Mouse (Mus musculus) ES-CJ7 (cell line): ENCODE measurements around the gene Cux2.

Source experiments
- DNase-seq: peaks from one replicate; pipeline ENCODE4 v3.0.0; 2011; ENCODE audit warnings: low read depth, low spot score

The Cux2 gene

DNA sequence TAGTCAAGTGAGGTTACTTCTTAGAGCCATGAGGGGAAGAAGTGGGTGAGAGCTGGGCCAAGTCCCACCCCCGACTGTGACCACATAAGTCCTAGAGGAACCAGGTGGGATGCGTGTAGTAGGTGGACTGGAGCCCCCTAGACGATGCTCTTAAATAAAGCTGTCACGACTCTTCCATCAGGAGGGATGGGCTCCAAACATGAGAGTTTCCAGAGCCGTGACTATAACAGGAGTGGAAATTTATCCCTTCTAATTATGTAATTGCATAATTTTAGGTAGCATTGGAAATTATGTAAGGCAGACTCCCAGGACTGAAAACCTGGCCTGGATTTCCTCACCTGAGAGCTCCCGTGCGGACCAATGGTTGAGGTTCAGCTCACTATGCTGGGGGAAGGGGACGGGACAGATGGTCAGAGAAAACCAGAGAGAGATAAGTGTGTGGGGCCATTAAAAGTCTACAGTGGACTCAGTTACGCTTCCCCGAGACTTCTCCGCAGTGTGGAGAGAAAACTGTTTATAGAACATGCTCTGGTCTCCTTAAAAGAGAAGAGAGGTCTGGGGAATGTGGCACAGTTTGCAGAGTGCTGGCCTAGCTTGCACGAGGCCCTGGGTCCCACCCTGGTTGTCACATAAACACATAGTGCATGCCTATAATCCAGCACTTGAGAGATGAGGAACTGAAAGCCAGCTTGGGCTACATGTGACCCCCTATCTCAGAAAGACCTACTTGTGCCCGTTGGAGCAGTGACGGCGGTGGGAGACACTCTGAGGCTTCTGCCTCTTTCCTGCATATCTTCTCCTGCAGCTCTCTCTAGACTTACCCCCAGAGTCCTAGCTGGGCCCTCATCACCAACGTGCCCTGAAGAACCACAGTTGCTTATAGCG lies 126.7 kb downstream of the Cux2 start:
- no peak for DNase-seq

DNA sequence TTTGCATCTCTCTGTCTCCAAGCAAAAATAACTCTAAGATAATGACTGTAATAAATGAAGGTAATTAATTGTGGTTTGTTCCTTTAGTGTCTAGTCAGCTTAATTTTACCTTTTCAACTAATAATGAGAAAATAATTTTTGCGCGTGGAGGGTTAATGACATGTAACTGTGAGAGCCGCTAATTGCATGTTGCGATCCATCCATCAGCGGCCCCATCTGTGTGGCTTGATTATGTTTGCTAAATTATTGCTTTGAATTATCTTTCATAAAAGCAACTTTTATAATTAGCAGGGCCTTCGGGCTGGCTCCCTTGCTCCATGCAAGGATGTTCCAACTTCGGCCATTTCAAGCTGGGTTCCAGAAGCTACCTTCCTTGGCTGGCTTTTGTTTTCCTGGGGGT lies 130.7 kb downstream of the Cux2 start:
- no peak for DNase-seq

DNA sequence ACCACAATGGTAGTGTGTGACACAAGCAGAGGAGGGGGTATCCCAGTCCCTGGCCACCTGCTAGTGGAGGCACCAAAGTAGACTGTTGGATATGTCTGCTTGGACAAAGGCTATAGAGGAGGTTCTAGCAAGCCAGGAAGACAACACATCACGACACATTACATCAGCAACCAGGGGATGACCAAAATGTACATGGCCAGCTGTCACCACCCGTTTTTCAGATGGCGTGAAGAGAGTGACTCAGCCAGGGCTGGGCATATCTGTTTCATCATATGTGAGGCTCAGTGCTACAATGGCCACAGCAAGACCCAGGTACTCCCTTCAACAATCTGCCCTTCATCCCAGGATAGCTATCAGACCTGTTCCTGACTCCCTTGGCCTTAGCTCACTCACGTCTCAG lies 133.1 kb downstream of the Cux2 start:
- no peak for DNase-seq

DNA sequence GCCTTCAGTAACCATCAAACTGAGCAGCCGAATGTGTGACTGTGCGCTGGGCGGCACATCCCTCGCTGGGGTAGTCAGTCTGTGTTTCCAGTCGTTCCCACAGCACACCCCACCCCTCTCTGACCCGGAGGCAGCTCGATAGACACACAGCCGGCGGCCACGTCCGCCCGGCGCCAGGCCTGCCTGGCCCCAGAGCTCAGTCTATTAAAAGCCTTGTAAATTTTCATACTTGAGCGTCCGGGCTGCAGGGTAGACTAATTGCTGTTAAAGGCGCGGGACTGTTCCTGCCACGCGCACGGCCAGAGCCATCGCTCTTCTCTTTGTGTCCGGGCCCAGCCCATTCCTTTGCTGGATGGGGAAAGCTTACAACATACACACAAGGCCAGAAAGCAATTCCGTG lies 135.9 kb downstream of the Cux2 start:
- no peak for DNase-seq

DNA sequence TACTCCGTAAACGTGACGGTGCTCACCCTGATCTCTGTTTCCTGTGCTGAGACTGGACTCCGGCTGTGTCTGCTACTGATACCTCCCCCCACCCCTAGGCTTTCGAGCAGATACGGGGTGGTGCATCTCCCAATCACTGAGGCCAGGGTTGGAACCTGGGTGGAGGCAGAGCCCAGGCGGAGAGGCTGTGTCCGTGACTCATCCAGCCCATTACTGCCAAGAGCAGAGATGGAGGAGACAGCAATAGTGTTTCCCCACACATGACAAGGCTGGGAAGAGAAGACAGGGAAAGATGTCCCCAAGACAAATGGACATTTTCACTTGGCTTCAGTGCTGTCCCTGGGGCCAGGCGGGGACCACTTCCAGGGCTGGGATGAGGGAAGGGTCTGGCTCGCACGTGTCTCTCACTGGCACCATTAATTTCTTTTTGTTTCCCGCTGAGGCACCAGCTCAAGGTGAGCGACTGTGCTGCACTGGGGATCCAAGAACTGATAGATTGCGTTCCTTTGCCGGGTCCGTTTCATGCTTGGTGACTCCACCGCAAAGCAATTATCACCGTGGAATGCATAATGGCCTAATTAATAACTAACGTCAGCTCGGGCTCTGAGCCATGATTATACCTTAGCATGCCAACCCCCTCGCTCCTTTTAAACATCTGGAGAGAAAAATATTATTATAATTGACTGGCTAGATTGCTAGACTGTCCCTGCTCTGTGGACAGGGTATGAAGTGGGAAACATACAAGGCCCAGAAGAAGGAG lies 140.5 kb downstream of the Cux2 start:
- DNase-seq: no peak

DNA sequence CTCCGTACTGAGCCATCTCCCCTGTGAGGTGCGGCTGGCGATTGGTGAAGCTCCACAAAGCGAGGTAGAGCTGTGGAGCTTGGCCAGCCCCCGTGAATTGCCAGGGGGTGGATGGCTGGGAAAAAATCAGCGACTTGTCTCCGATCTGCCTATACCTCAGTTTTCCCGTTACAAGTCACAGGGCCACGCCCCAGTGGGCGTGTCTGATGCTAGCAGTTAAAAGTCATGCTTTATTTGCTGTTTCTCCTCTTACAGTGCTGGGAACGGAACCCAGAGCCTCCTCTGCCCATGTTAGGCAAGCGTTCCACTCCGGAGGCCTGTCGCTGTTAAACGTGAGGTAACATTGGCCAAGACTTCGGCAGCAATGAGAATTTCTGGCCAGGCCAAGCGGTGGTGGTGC lies 144.2 kb downstream of the Cux2 start:
- peak; percentile 53 for DNase-seq

DNA sequence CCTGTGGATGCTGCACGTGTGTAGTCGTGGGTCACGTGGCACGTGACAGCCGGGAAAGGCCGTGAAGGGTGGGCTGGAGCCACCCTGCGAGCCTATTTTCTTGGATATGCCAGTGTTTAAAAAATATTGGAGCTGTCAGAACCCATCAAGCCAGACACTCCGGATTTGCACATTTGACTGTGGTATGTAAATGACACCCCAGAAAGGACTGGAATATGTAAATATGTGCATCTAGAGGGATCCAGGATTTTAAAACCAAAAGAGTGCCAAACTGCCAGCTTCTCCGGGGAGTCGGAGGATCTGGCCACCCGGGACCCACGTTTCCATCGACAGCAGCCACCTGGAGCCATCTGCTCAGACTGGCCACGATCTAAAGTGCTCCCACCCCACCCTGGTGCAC lies 145.1 kb downstream of the Cux2 start:
- no peak for DNase-seq

DNA sequence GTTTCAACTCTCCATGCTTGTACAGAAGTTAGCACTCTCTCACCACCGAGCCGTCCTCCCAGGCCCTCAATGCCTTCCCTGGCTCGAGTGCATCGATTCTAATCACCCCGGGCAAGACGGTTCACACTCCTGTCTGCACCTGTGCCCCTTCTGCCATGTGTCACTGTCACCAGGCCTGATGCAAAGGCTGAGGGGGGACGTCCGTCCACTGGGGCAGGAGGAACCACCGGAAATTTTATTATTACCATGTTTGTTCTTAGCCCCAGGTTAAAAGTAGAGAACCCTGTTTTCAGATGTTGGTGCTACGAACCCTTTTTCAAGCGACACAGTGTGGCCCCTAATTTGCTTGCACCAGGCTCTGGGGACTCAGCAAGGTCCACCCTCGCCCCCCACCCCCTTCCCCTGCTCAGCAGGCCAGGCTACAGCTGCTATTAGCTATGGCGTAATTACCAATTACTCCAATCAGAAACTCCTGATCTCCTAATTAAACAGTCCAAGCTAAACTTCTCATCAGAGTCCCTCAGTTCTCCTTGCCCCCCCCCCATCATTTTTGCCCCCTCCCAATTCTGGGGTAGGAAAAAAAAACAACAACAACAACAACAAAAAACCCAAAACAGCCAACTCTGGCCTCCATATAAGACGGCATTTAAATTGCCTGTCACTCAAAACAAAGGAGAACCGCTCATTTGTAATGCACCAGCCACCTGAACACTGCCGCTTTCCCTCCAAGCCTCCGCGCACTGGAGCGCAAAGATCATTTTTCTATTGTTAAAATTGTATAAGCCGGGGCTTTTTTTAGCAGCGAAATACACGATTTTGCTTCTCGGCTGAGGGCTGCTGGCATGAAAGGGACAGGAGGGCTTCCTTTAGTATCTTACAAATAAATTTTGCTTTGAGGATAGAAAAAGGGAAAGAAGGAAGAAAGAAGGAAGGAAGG lies 146.8 kb downstream of the Cux2 start:
- DNase-seq: no peak

DNA sequence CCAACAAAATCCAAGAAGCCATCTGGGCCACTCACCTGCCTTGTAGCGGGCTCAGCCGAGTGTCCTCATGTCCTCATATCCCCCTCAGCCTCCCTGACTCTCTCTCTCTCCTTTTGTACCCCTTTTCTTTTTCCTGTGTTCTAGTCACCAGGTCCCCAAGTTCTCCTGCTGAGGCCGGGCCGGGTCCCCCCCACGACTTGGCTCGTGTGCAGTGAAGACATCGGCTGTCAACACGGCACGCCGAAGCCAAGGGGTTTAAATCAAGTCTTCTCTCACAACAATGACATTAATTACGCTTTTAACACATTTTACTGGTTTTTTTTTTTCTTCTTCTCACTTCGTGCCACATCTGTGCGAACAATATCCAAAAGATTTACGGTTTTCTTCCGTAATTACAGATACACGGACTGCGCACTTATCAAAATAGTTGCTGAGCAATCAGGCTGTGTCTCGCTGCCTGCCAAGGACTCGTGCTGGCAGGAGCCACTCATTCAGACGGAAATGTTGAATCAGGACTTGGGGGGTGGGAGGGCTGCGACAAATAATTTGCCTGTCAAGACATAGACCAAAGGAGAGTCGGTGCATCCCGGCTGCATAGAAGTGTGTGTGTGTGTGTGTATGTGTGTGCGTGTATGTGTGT lies 154.7 kb downstream of the Cux2 start:
- DNase-seq: no peak

DNA sequence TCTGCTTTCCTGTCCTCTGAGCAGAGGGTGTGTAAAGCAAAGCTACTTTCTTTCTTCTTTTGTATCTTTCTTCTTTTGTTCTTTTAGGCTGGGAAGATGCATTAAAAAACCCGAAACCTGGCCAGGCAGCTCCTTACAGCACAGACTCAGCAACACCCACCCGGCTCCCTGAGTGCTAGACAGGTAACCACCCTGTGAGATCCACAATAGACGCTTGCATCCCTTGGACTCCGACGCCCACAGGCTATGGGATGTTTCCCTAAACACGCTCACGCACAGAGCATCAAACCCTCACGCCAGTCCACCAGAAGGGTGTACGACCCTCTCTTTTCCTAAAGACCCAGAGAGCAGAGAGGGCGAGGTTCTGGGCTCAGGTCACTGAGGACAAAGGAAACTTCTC lies 155.3 kb downstream of the Cux2 start:
- peak; percentile 50 for DNase-seq

DNA sequence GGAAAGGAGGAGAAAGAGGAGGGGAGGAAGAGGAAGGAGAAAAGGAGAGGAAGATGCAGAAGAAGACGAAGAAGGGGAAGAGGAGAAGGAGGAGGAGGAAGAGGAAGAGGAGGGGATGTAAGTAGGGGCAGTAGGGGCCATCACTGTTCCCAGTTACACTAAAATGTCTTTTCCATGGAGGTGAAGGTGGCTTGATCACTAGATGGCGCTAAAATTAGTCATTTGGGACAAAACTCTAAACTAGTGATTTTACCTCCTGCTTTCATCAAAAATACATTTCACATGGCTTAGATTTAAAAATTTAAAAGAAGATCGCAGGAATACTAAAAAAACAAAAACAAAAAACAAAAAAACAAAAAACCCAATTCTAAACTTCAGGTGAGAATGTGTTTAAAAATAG lies 156.3 kb downstream of the Cux2 start:
- DNase-seq: no peak

DNA sequence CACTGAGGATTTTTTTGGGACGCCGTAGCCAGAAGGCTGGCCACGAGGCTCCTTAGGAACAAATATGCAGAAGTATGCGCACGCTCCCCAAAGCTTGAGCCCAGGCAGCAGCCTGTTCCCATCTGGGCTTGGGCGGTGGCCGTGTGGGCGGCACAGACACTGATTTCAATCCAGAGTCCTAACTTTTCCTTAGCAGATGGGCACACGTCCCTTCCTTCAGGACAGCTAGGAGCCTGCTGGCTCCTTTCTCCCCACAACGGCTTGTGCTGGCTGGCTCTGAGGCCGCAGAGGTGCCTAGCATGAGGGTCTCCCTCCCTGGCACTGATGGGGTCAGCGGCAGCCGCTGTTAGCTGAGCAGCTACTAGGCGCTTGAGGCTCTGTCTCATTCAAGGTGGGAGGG lies 157.6 kb downstream of the Cux2 start:
- DNase-seq: no peak

DNA sequence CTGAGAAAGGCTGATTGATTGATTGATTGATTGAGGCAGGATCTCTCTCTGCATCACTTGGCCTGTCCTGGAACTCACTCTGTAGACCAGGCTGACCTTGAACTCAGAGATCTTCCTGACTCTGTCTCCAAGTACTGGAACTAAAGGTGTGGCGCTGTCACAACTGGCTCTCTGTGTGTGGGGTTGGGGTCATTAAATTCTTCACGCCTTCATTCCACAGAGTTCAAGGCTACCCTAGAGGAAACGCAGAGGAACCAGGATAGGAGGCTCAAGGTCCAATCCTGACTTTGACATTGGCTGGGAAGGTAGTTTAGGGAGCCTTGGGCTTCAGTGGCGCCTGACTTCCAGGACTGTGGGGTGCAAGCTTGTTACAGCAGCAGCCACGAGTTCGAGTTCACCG lies 159.0 kb downstream of the Cux2 start:
- DNase-seq: peak; percentile 47

DNA sequence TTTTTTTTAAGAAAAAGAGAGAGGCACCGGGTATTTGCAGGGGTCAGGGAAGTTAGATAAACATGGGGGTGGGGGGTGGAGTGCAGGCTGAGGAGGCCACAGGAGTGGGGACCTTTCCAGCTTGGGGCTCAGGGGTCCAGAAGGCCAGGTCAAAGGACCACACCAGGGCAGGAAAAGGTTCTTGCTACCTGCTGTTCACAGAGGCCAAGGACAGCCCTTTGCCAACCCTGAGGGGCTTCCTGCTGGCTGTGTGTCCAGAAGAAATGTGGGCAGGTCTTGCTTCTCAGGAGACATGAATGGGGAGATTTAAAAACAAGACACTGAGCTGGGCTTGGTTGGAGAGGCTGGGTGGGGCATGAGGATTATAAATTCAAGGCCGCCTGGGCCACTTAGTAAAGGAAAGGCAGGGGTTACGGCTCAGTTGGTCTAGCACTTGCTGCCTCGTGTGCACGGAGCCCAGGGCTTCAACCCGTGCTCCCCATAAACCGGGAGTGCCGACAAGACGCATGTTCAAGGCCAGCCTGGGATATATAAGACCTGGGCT lies 160.0 kb downstream of the Cux2 start:
- DNase-seq: peak; percentile 59

DNA sequence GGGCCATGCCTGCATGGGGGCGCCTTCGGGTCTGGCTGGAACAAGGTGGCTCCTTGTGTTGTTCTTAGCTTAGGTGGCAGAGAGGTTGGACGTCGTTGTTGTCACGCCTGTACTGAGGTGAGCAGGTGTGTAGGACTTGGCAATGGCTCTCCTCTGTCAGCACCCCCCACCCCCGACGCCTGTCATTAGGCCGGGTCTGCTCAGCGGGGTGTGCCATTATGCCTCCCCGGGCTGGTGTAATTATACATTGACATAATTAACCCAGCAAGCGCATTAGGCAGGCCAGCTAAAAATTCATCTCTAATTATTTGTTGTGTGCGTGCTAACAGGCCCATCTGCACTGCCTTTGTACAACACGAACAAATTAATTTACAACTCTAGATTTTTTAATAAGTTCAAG lies 160.5 kb downstream of the Cux2 start:
- no peak for DNase-seq

DNA sequence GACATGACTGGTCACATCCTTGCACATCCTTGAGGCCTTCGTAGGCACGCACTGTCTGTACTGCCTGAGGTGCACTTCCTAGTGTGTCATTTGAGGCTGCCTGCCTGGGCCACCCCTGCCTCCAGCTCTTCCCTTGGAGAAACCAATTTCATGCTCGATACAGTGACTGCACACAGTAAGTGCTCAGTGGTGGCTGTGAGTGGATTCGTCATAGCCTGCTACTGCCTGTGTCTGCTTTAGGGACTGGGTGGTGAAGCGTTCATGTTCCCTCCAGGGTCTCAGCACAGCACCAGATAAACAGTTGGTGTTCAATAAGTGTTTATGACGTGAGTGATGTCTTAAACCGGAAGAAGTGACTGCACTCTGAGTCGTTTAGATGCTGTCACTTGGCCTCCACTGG lies 166.5 kb downstream of the Cux2 start:
- DNase-seq: no peak

DNA sequence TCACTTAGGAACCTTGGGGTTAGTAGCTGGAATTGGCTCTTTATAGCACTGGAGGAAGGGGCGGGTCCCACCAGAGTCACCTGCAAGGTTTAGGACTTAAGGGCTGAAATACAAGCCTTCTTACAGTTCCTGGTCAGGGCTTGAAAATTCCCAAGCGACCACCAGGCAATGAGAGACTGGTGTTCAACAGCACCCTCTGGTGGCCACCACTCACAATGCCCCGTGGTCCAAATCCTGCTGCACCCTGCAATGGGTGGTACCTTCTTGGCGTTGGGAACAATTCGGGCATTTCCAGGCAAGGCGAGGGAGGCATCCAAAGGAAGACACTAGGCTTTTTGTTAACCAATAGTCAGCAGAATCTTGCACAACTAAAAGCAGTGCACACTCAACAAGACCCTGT lies 170.7 kb downstream of the Cux2 start:
- DNase-seq: peak; percentile 83

DNA sequence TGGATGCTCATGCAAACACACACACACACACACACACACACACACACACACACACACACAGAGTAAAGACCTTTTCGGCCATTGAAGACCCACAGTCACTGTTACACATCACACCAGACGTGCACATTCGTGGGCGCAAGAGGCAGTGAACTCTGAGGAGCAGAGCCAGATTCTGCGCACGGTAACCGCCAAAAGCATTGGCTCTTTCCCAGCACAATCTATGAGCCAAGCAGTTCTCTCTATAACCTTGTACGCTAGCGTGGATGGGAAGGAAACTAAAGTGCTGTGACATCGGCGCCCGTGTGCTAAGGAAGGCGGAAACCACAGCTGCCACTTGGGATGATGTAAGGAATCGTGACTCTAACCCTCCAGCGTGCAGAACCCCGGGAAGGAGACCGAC lies 171.2 kb downstream of the Cux2 start:
- no peak for DNase-seq

DNA sequence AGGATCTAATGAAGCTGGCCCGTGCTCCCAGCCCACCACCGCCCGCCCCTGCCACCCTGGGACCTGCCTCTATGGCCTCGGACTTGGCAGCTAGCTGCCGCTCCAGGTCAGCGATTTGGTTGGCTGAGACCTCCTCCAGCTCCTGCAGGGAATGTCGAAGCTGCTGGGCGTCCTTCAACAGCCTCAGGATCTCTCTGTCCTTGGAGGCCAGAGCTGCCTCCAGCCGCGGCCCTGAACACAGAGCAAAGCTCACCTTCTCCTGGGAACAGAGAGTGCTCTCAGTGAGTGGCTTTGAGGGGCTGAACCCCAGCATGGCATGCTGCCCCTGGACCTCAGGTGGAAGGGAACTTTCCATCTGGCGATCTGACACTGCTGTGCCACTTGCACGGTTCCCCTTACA lies 173.0 kb downstream of the Cux2 start:
- no peak for DNase-seq

DNA sequence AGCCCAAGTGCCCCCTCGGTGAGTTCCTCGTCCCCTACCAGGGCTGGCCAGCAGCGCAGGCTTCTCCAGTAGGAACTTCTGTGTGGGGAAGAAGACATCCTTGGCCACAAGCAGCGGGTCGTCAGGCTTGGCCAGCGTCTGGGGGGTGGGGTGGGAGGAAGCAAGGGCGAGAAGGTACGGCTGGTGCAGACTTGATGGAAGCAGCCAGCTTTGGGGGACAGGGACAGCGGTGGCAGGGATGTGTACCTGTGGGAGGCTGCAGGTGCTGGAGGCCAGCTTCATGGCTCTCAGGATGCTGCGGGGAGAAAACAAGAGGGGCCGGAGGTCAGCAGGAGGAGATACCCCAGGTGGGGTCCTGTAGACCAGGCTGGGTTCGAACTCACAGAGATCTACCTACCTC lies 174.9 kb downstream of the Cux2 start:
- no peak for DNase-seq

DNA sequence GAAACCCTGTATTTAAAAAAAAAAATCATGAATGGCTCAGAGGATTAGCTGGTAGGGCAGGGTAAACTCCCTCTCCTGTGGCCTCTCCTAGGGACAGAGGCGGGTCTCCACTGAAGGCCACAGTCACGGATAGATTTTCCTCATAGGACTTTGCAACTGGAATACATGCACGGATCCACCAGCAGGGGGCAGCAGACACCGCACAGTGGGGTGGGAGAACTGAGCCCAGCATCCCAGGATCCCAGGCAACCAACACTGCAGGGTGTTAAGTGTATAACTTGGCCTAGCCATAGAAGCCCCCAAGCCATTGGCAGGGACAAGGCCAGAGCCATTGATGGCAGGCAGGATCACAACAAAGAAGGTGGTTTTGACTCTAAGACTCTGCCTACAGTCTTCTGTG lies 177.7 kb downstream of the Cux2 start:
- DNase-seq: peak; percentile 86
